Mouse (Mus musculus): Measurements from ENCODE around the gene Opcml. TPM values are rescaled to one million over a fixed set of nuclear protein-coding genes. Genes with fewer than 3 reads are reported as not detected.

The Opcml gene
- polyA plus RNA-seq, 1 experiment from 2014 or later = 9.4 TPM

DNA sequence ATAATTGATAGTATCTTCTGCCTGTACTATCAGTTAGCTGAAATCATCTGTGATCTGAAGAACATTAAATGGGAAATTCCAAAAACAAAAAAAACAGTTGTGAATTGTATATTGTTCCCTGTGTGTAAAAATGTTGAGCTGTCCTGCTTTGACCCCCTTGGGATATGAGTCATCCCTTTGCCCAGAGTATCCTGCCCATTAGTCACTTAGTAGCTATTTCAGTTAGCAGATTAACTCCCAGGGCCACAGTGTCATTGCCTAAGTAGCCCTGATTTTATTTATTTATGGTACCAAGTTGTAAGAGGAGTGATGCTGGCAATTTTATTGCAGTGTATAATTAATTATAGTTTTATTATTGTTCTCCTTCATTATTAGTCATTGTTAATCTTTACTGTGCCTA is 788.2 kb downstream of the Opcml start:
- Histone ChIP-seq H3K27me3 (ENCODE audit: insufficient read depth, low read length) (no peaks in the 10 kb centered on the region), H3K36me3 (ENCODE audit: insufficient read depth) (no peaks in the 10 kb centered on the region), H3K9ac (no peak overlapping the region), H3K4me1 (ENCODE audit: insufficient read depth) (no peaks in the 10 kb centered on the region), H3K4me2 (no peak overlapping the region), H3K4me3 (ENCODE audit: low read depth, low read length) (no peak overlapping the region), H3K9me3 (ENCODE audit: low read depth, low read length) (no peaks in the 10 kb centered on the region), H3K27ac (ENCODE audit: low read depth) (no peak overlapping the region)
- DNase-seq = no peak
- no peak for ATAC-seq (ENCODE audit: insufficient read depth)
- no peak for TF ChIP-seq CTCF (IDR thresholded peaks at IDR 0.05; ENCODE audit: low read depth)

DNA sequence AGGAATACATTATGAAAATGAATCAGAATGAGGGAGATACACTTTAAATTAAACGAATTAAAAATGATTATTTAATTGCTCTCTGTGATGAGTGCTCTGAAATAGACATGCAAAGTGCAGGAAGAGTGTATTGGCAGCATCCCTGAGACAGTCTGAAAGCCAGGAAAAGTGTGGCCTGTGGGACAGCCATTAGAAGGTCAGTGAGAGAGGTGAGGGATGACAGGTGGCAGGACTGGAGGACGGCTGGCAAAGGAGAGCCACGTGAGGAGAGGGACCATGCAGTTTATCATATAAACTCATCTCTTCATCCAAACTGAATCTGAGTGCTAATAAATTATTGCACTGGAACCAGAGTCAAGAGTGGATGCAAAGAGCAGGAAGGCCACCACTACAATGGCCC is 796.7 kb downstream of the Opcml start:
- no peaks in the 10 kb centered on the region for H3K4me1 ChIP-seq (ENCODE audit: insufficient read depth)
- TF ChIP-seq CTCF (IDR thresholded peaks at IDR 0.05; ENCODE audit: low read depth) = no peak
- no peak overlapping the region for H3K9ac ChIP-seq
- ATAC-seq (ENCODE audit: insufficient read depth) (no peak), DNase-seq (no peak)
- WGBS = 44% methylated on average over 3 of the region's 3 CpGs
- H3K4me2 ChIP-seq = no peak overlapping the region
- no peaks in the 10 kb centered on the region for H3K36me3 ChIP-seq (ENCODE audit: insufficient read depth)
- no peak overlapping the region for H3K4me3 ChIP-seq (ENCODE audit: low read depth, low read length)
- H3K27ac ChIP-seq (ENCODE audit: low read depth) = no peak overlapping the region
- no peaks in the 10 kb centered on the region for H3K9me3 ChIP-seq (ENCODE audit: low read depth, low read length)
- H3K27me3 ChIP-seq (ENCODE audit: insufficient read depth, low read length) = no peaks in the 10 kb centered on the region

- H3K4me2 ChIP-seq = no peak overlapping the region
- no peaks in the 10 kb centered on the region for H3K9me3 ChIP-seq (ENCODE audit: low read depth, low read length)
- H3K4me3 ChIP-seq (ENCODE audit: low read depth, low read length) = no peak overlapping the region
- ATAC-seq (ENCODE audit: insufficient read depth) (no peak), DNase-seq (no peak)
- H3K4me1 ChIP-seq (ENCODE audit: insufficient read depth) = no peaks in the 10 kb centered on the region
- H3K36me3 ChIP-seq (ENCODE audit: insufficient read depth) = no peaks in the 10 kb centered on the region
- no peak for TF ChIP-seq CTCF (IDR thresholded peaks at IDR 0.05; ENCODE audit: low read depth)
- no peak overlapping the region for H3K27ac ChIP-seq (ENCODE audit: low read depth)
- no peaks in the 10 kb centered on the region for H3K27me3 ChIP-seq (ENCODE audit: insufficient read depth, low read length)
- 85% methylated on average over 4 of the region's 4 CpGs for WGBS
- H3K9ac ChIP-seq = no peak overlapping the region
Observed at GRCm38 (mm10) chr9:28587857-28588388, 797.3 kb downstream of the Opcml start.

DNA sequence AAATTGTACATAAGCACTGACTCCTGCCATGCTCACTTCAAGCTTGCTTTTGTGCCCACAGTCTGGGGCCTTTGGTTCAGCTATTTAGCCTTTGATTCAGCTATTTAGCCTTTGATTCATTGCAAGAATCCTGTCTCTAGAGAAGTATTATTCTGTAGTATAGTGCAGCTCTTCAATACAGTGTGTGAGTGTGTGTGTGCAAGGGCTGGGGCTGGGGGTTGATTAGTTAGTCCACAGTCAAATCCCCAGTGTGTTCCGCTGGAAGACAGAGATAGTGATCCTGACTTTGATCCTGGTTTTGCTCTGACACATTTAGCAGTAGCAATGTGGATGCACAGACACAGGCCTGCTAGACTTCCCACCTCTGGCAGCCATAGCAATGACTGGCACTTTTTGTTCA is 797.9 kb downstream of the Opcml start:
- Histone ChIP-seq H3K9me3 (ENCODE audit: low read depth, low read length) (no peaks in the 10 kb centered on the region), H3K9ac (no peak overlapping the region), H3K4me2 (no peak overlapping the region), H3K36me3 (ENCODE audit: insufficient read depth) (no peaks in the 10 kb centered on the region), H3K4me1 (ENCODE audit: insufficient read depth) (no peaks in the 10 kb centered on the region), H3K27me3 (ENCODE audit: insufficient read depth, low read length) (no peaks in the 10 kb centered on the region), H3K27ac (ENCODE audit: low read depth) (no peak overlapping the region), H3K4me3 (ENCODE audit: low read depth, low read length) (no peak overlapping the region)
- 75% methylated on average over 1 of the region's 1 CpGs for WGBS
- TF ChIP-seq CTCF (IDR thresholded peaks at IDR 0.05; ENCODE audit: low read depth) = no peak
- ATAC-seq (ENCODE audit: insufficient read depth) (no peak), DNase-seq (no peak)

- Histone ChIP-seq H3K4me2 (no peak overlapping the region), H3K27ac (ENCODE audit: low read depth) (no peak overlapping the region), H3K4me1 (ENCODE audit: insufficient read depth) (no peaks in the 10 kb centered on the region), H3K9ac (no peak overlapping the region), H3K36me3 (ENCODE audit: insufficient read depth) (no peaks in the 10 kb centered on the region), H3K27me3 (ENCODE audit: insufficient read depth, low read length) (no peaks in the 10 kb centered on the region), H3K4me3 (ENCODE audit: low read depth, low read length) (no peak overlapping the region), H3K9me3 (ENCODE audit: low read depth, low read length) (no peaks in the 10 kb centered on the region)
- WGBS = 48% methylated on average over 3 of the region's 3 CpGs
- ATAC-seq (ENCODE audit: insufficient read depth) = no peak
- TF ChIP-seq CTCF (IDR thresholded peaks at IDR 0.05; ENCODE audit: low read depth) = no peak
- DNase-seq = no peak
Observed at GRCm38 (mm10) chr9:28592208-28592607, 801.6 kb downstream of the Opcml start.

GRCm38 (mm10) chr9:28595062-28595461 is 804.5 kb downstream of the Opcml start:
- no peak for TF ChIP-seq CTCF (IDR thresholded peaks at IDR 0.05; ENCODE audit: low read depth)
- ATAC-seq (ENCODE audit: insufficient read depth) (no peak), DNase-seq (no peak)
- no peaks in the 10 kb centered on the region for H3K36me3 ChIP-seq (ENCODE audit: insufficient read depth)
- H3K9ac ChIP-seq = no peak overlapping the region
- H3K4me2 ChIP-seq = no peak overlapping the region
- H3K27me3 ChIP-seq (ENCODE audit: insufficient read depth, low read length) = no peaks in the 10 kb centered on the region
- no peak overlapping the region for H3K4me3 ChIP-seq (ENCODE audit: low read depth, low read length)
- H3K9me3 ChIP-seq (ENCODE audit: low read depth, low read length) = no peaks in the 10 kb centered on the region
- H3K4me1 ChIP-seq (ENCODE audit: insufficient read depth) = no peaks in the 10 kb centered on the region
- WGBS = 78% methylated on average over 3 of the region's 3 CpGs
- no peak overlapping the region for H3K27ac ChIP-seq (ENCODE audit: low read depth)

GRCm38 (mm10) chr9:28605561-28605960 is 815.0 kb downstream of the Opcml start:
- Histone ChIP-seq H3K36me3 (ENCODE audit: insufficient read depth) (no peaks in the 10 kb centered on the region), H3K4me1 (ENCODE audit: insufficient read depth) (no peaks in the 10 kb centered on the region), H3K4me2 (no peak overlapping the region), H3K27me3 (ENCODE audit: insufficient read depth, low read length) (no peaks in the 10 kb centered on the region), H3K4me3 (ENCODE audit: low read depth, low read length) (no peak overlapping the region), H3K27ac (ENCODE audit: low read depth) (no peak overlapping the region), H3K9ac (no peak overlapping the region), H3K9me3 (ENCODE audit: low read depth, low read length) (no peaks in the 10 kb centered on the region)
- TF ChIP-seq CTCF (IDR thresholded peaks at IDR 0.05; ENCODE audit: low read depth) = no peak
- DNase-seq (no peak), ATAC-seq (ENCODE audit: insufficient read depth) (no peak)
- WGBS = 46% methylated on average over 1 of the region's 1 CpGs

All from lung, embryonic 14.5 days (tissue).